Mouse (Mus musculus): ENCODE data around the gene Vmn1r149.
"Not testable (repeated sequence)": the region's sequence is repeated elsewhere in the genome, so short reads cannot be mapped to it uniquely, and the experiment has no call there.

Vmn1r149 gene

GRCm38 (mm10) chr7:22438129-22438528 is at the start of gene Vmn1r149:
Gene Vmn1r149, minus strand, starts transcription at chr7:22438229.
- not testable (repeated sequence) for DNase-seq (ENCODE audit: low spot score in 2 of 2)

DNA sequence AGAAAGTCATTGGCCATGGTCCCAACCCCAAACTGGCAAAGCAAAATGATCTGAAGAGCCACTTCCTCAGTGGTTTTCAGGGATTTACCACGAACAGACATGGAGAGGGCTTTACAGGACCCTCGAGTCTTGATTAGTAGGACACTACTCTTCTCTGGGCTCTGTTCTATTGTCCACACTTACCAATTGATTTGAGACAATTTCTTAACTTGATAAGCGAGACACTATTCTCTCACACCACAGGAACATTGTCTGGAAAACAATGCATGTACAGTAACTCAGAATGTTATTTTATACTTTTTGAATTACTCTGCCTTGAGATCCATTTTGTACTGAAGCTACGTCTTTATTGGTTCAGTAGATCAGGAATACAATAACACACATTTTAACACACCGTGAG is 25.9 kb upstream of the Vmn1r149 start, which contains the start of gene Gm10665:
TSS of gene Gm10665 (minus strand) at position 101 of the 400 bp plus-strand sequence.
- not testable (repeated sequence) for DNase-seq (ENCODE audit: low spot score in 2 of 2)

GRCm38 (mm10) chr7:22413283-22413682 is 24.7 kb downstream of the Vmn1r149 start, which contains the start of gene Vmn1r148:
Gene Vmn1r148, plus strand, starts transcription at chr7:22413583.
- not testable (repeated sequence) for DNase-seq (ENCODE audit: low spot score in 2 of 2)
